Mouse (Mus musculus): ENCODE results near the gene Cnst. TPM values are rescaled to one million over a fixed set of nuclear protein-coding genes. Genes with fewer than 3 reads are reported as not detected.

The Cnst gene
- polyA plus RNA-seq, 1 experiment from 2014 or later: 18.5 TPM

DNA sequence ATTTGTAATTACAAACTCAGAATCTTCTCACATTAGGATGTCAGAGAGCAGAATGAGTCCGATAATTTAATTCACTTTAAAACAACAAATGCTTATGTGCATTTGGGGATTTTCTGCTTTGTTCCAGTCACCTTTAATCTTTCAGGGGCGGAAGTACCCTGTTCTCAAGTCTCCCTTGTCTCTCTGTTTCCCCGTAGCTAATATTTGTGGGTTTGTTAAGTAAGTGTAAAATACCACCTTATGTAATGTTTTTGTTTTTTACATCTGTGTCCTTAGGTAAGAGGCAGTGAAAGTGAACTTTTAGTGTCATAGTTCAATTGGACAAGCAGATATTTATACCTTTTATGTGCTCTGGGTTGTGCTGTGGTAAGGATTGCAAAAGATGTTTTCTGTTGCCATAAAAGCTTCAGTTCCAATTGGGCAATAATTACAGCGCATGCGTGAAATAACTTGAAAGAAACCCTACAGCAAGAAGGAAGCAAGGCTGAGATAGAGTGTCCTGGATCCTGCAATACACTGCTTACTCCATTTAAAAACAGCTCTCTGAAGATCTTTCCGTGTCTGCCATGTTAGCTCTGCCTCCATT, 14.8 kb downstream of the Cnst start:
- no peak for DNase-seq (ENCODE audit: extremely low spot score, low spot score)
- H3K4me1 ChIP-seq: 0 out of 2 replicates have a peak, but pooled peaks cover 5% of the 10 kb centered on the region
- no peaks in the 10 kb centered on the region for H3K36me3 ChIP-seq (replicated peaks)
- 89% methylated on average over 6 of the region's 6 CpGs for WGBS
- no peaks in the 10 kb centered on the region for H3K9me3 ChIP-seq
- H3K27ac ChIP-seq: no peak overlapping the region
- H3K4me3 ChIP-seq: no peak overlapping the region
- H3K27me3 ChIP-seq (ENCODE audit: poor library complexity, severe bottlenecking): no peaks in the 10 kb centered on the region

DNA sequence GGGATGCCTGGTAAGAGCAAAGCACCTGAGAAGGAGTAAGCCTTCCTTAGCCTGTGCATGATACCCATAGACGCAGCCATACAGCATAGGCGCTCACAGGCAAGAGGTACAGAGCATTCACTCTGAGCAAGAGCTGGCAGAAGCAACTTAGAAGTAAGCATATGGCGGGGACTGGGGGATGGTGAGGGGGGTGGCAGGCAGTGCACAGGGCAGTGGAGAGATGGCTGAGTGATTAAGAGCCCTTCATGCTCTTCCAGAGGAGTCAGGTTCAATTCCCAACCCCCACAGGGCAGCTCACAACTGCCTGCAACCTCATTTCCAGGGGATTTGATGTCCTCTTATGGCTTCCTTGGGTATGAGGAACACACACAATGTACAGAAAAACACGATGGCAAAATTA, 17.0 kb downstream of the Cnst start:
- no peaks in the 10 kb centered on the region for H3K9me3 ChIP-seq
- no peaks in the 10 kb centered on the region for H3K27me3 ChIP-seq (ENCODE audit: poor library complexity, severe bottlenecking)
- H3K4me1 ChIP-seq: peaks cover 11% of the 10 kb centered on the region
- H3K36me3 ChIP-seq (replicated peaks): no peaks in the 10 kb centered on the region
- no peak overlapping the region for H3K27ac ChIP-seq
- H3K4me3 ChIP-seq: no peak overlapping the region
- 90% methylated on average over 4 of the region's 4 CpGs for WGBS
- no peak for DNase-seq (ENCODE audit: extremely low spot score, low spot score)

DNA sequence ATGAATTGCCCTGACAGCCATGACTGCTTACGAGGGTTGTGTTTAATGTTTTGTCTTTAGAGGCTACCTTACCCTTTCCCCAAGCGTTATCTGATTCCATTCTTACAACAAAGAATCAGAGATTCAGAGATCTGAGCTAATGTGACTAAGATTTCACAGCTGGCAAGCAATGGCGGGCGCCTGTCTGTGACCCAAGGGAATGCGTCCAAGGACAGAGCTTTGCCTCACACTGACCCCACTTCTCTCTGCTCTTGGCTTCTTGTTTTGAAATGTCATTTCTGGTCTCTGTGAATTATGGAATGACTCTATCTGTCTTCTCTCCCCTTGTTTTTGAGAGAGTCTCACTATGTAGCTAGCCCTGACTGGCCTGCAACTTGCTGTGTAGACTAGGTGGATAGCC, 17.8 kb downstream of the Cnst start:
- 79% methylated on average over 5 of the region's 5 CpGs for WGBS
- DNase-seq (ENCODE audit: extremely low spot score, low spot score): no peak
- Histone ChIP-seq H3K4me1 (peaks cover 11% of the 10 kb centered on the region), H3K27ac (no peak overlapping the region), H3K27me3 (ENCODE audit: poor library complexity, severe bottlenecking) (no peaks in the 10 kb centered on the region), H3K4me3 (no peak overlapping the region), H3K36me3 (replicated peaks) (no peaks in the 10 kb centered on the region), H3K9me3 (no peaks in the 10 kb centered on the region)

DNA sequence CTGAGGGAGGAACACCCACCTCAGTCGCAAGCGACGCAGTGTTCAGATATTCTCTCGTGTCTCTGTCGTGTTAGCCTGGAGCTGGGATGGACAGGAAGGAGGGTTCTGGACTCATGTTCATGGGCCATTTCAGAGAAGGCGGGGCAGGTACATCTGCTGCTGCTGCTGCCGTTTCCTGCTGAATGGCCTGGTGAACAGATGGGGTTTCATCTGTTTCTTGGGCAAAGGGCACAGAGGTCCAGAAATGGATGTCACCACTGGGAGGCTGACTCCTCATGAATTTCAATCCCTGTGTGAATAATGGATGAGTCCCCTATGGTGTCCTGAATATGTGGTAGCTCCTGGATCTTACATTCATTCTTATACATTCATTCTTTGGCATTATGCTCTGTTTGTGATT, 21.4 kb downstream of the Cnst start:
- DNase-seq (ENCODE audit: extremely low spot score, low spot score): no peak
- Histone ChIP-seq H3K9me3 (no peaks in the 10 kb centered on the region), H3K27ac (no peak overlapping the region; the same call in 1 of the 2 replicates), H3K4me3 (no peak overlapping the region), H3K27me3 (ENCODE audit: poor library complexity, severe bottlenecking) (no peaks in the 10 kb centered on the region), H3K36me3 (replicated peaks) (no peaks in the 10 kb centered on the region), H3K4me1 (peaks cover 11% of the 10 kb centered on the region)
- 82% methylated on average over 7 of the region's 7 CpGs for WGBS

DNA sequence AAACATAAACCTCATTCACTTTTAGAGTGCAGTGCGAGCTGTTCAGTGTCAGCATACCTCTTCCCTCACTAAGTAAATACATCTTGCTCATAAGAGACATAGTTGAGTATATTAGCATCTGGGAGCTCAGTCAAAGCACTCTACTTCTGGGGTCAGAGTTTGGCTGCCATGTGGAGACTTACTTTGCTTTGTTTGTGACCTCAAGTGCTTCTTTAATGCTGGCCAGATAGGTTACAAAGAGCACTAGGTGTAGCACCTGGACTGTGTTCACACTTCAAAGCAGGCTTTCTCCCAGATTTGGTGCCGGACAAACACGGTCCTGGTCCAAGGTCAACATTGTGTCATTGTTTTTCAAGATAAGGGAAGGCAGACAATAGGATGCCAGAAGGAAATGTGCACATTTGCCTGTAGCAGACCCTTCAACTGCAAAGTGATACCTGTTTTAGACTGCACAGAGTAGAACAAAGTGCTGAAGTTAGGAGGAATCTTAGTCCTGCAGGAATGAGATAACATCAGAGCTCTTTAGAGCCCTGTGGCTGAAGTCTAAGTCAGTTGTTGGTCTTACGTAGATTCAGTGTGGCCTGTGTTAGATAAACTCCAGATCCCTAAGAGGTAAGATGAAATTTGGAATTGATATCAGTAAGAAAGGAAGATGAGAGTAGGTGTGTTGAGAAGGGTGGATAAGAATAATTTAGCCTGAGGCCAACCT, 22.7 kb downstream of the Cnst start:
- H3K36me3 ChIP-seq (replicated peaks): no peaks in the 10 kb centered on the region
- H3K9me3 ChIP-seq: no peaks in the 10 kb centered on the region
- no peaks in the 10 kb centered on the region for H3K27me3 ChIP-seq (ENCODE audit: poor library complexity, severe bottlenecking)
- no peak overlapping the region for H3K27ac ChIP-seq
- WGBS: 85% methylated on average over 4 of the region's 4 CpGs
- no peak overlapping the region for H3K4me3 ChIP-seq
- no peak for DNase-seq (ENCODE audit: extremely low spot score, low spot score)
- peaks cover 6% of the 10 kb centered on the region for H3K4me1 ChIP-seq

DNA sequence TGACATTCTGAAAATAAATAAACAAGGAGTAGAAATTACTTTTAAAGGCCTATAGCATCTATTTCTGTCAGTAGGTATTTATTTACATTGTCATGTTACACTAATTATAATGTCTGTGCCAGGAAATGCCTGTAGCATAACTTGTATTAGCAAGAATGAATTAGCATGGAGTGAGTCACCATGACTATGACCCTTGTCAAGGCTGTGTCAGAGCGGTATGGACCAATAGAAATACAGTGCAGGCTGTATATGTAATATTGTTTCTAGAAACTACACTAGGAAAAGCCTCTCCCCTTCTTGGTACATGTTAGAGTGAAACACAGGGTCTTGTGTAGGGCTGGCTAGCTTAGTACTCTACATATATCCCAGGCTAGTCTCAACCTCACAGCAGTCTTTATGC, 24.3 kb downstream of the Cnst start:
- Histone ChIP-seq H3K4me3 (no peak overlapping the region), H3K36me3 (replicated peaks) (no peaks in the 10 kb centered on the region), H3K9me3 (no peaks in the 10 kb centered on the region), H3K27me3 (ENCODE audit: poor library complexity, severe bottlenecking) (no peaks in the 10 kb centered on the region), H3K27ac (no peak overlapping the region), H3K4me1 (peaks cover 10% of the 10 kb centered on the region)
- 98% methylated on average over 1 of the region's 1 CpGs for WGBS
- no peak for DNase-seq (ENCODE audit: extremely low spot score, low spot score)

DNA sequence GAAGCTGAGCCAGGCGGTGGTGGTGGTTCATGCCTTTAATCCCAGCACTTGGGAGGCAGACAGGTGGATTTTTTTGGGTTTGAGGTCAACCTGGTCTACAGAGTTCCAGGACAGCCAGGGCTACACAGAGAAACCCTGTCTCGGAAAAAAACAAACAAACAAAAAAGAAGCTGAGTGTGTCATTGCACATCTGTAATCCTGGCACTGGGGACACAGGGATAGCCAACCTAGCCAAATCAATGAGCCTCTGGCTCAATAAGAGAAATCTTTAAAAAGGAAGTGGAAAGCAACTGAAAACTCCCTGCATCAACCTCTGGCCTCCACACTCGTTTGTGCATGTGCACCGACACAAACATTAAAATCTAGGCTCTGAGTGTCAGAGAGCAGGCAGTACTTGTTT, 25.5 kb downstream of the Cnst start:
- Histone ChIP-seq H3K36me3 (replicated peaks) (no peaks in the 10 kb centered on the region), H3K27me3 (ENCODE audit: poor library complexity, severe bottlenecking) (no peaks in the 10 kb centered on the region), H3K9me3 (no peaks in the 10 kb centered on the region), H3K27ac (no peak overlapping the region), H3K4me3 (no peak overlapping the region), H3K4me1 (peaks cover 10% of the 10 kb centered on the region)
- WGBS: 89% methylated on average over 4 of the region's 4 CpGs
- DNase-seq (ENCODE audit: extremely low spot score, low spot score): no peak

DNA sequence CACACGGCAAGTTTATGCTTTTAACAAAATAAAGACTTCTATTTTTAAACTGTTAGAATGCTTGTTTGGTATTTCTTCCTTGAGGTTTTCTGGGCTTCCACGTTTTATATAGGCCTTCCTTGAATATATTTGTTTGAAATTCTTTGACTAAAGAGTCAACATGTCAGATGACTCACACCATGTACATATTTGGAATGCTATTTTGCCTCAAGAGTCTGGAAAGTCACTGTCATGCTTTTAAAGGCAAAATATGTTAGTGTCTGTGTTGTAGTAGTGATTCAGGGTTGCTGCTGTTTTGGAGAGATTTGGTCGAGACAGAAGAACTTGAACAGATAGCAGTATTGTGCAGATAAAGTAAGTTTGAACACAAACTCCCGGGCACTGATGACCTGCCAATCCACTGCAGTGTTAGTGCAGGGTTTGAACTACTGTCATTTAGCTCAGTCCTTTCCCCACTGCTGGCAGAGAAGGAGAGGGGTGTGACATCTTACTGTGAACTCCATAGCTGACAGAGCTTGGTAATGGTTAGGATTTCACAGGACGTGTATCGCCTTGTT, 27.6 kb downstream of the Cnst start:
- Histone ChIP-seq H3K4me3 (no peak overlapping the region), H3K27me3 (ENCODE audit: poor library complexity, severe bottlenecking) (no peaks in the 10 kb centered on the region), H3K4me1 (peaks cover 5% of the 10 kb centered on the region; the same call in 1 of the 2 replicates), H3K36me3 (replicated peaks) (no peaks in the 10 kb centered on the region), H3K27ac (0 out of 2 replicates have a peak overlapping the region, but pooled peaks have one; percentile 11), H3K9me3 (no peaks in the 10 kb centered on the region)
- DNase-seq (ENCODE audit: extremely low spot score, low spot score): no peak
- WGBS: 83% methylated on average over 6 of the region's 6 CpGs

DNA sequence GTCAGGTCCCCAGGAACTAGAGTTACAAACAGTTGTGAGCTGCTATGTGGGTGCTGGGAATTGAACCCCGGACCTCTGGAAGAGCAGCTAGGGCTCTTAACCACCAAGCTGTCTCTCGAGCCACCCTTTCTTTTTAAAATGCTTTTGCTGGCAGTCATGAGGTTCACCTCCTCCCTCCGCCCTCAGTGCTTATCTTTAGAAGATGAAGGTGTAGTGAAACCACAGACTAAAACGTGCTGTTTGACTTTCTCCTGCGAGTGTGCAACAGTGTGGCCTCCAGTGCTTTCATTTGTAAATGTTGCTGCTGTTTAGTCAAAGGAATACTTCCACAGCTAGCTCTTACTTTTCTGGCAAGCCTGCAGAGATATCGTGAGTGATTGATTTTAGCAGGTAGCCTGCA, 32.5 kb downstream of the Cnst start:
- Histone ChIP-seq H3K36me3 (replicated peaks) (peaks cover 15% of the 10 kb centered on the region), H3K4me1 (0 out of 2 replicates have a peak, but pooled peaks cover 5% of the 10 kb centered on the region), H3K27me3 (ENCODE audit: poor library complexity, severe bottlenecking) (no peaks in the 10 kb centered on the region), H3K27ac (no peak overlapping the region), H3K9me3 (no peaks in the 10 kb centered on the region), H3K4me3 (no peak overlapping the region)
- DNase-seq (ENCODE audit: extremely low spot score, low spot score): no peak
- WGBS: 82% methylated on average over 6 of the region's 6 CpGs

DNA sequence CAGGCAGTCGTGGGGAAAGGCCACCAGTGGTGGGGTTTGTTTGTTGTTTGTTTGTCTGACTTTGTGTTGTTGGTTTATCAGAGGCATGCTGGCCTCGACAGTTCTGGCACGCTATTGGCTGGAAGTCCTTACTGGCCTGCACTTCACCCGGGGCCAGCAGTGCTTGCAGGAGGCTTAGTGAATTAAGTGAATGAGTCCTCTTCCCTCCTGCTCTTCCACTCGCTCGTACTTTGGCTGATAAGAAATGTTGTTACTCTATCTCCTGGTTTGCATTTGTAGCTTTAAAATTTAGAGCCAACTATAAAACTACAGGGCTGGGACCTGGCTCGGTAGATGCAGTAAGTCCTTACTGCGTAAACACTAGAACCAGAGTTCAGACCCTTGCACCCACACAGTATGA, 34.0 kb downstream of the Cnst start:
- no peak for DNase-seq (ENCODE audit: extremely low spot score, low spot score)
- Histone ChIP-seq H3K4me1 (no peaks in the 10 kb centered on the region), H3K9me3 (no peaks in the 10 kb centered on the region), H3K4me3 (no peak overlapping the region), H3K27ac (no peak overlapping the region), H3K27me3 (ENCODE audit: poor library complexity, severe bottlenecking) (no peaks in the 10 kb centered on the region), H3K36me3 (replicated peaks) (peaks cover 15% of the 10 kb centered on the region)
- 84% methylated on average over 8 of the region's 8 CpGs for WGBS

DNA sequence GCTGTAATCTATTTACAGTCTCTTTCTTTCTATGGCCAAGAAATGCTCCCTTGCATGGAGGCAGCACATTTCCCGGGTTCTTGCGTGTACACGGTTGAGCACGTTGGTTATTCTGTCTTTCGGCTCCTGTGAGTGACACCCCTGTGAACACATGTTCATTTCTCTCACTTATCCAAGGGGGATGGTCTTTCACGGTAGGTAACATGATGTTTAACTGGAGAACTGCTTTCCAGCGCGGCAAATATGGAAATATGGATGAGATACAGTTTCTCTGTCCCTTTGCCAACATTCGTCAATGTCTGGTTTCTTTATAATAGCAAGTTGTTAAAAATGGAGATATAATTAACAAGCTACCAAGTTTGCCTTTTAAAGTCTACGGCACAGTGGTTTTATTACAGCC, 35.3 kb downstream of the Cnst start:
- no peak overlapping the region for H3K4me3 ChIP-seq
- DNase-seq (ENCODE audit: extremely low spot score, low spot score): no peak
- no peaks in the 10 kb centered on the region for H3K9me3 ChIP-seq
- peaks cover 15% of the 10 kb centered on the region for H3K36me3 ChIP-seq (replicated peaks)
- no peak overlapping the region for H3K27ac ChIP-seq
- WGBS: 95% methylated on average over 10 of the region's 10 CpGs
- H3K27me3 ChIP-seq (ENCODE audit: poor library complexity, severe bottlenecking): no peaks in the 10 kb centered on the region
- peaks cover 9% of the 10 kb centered on the region for H3K4me1 ChIP-seq

DNA sequence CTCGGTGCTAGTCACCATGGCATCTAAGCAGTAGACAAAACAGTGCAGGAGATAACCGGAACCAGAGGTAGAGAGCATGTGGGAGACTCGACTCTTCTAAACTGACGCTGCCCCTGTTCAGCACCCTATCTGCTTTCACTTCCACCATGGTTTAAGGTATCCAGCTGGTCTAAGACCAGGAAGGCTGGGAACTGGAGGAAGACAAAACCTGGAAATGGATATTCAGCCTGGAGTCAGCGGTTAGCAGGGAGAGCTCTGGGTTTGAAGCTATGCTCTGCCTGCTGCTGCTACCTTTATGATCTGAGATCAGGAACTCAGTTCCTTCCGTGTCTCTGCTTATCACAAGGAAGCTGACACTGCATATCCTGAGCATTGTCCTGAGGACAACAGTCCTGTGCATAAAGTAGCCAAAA, 35.9 kb downstream of the Cnst start:
- Histone ChIP-seq H3K36me3 (replicated peaks) (peaks cover 15% of the 10 kb centered on the region), H3K4me3 (no peak overlapping the region), H3K9me3 (no peaks in the 10 kb centered on the region), H3K27me3 (ENCODE audit: poor library complexity, severe bottlenecking) (no peaks in the 10 kb centered on the region), H3K27ac (no peak overlapping the region), H3K4me1 (peaks cover 15% of the 10 kb centered on the region)
- WGBS: 80% methylated on average over 6 of the region's 6 CpGs
- DNase-seq (ENCODE audit: extremely low spot score, low spot score): no peak

DNA sequence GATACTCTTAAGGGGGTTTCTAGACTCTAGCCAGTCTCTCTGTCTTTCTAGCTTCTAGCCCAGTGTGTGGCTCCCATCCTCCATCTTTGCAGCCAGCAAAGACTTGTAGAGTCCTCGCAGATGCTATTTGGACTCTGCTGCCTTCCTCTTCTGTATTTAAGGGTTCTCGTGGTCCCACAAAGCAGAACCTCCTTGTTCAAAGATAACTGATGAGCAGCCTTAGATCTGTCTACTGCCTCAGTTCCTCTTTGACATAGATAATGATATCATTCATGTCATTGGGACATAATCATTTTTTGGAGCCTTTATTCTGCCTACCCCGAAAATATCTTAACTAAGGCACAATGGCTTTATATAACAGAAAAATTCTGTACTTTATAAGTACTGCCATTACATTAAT, 36.9 kb downstream of the Cnst start:
- H3K9me3 ChIP-seq: no peaks in the 10 kb centered on the region
- H3K4me1 ChIP-seq: peaks cover 23% of the 10 kb centered on the region
- H3K27me3 ChIP-seq (ENCODE audit: poor library complexity, severe bottlenecking): no peaks in the 10 kb centered on the region
- H3K4me3 ChIP-seq: no peak overlapping the region
- H3K27ac ChIP-seq: no peak overlapping the region
- no peak for DNase-seq (ENCODE audit: extremely low spot score, low spot score)
- H3K36me3 ChIP-seq (replicated peaks): peaks cover 15% of the 10 kb centered on the region
- WGBS: 90% methylated on average over 3 of the region's 3 CpGs
